Mouse (Mus musculus): ENCODE data around the gene Cdh22. TPM values are rescaled to one million over a fixed set of nuclear protein-coding genes. Genes with fewer than 3 reads are reported as not detected.

Gene Cdh22
- polyA plus RNA-seq, 1 experiment from 2014 or later, result 0.25 TPM

DNA sequence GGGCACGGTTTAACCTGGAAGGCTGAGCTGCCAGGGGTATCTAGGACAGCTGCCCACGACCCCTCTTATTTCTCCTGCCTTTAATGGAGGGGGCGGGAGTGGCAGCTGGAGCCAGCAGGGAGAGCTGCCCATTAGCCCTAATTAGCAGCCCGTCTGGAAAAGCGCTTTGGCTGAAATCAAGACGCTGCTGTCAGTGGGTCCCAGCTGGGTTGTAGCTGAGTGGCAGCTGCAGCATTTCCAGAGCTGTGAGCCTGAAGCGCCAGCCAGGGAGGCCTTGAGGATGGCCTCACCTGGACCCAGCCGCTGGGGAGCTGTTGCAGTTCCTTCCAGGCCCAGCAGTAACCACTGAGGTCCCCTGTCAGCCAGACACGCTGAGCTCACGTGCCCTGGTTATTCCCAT lies 138.3 kb downstream of the Cdh22 start:
- no peaks in the 10 kb centered on the region for H3K4me1 ChIP-seq (replicated peaks; ENCODE audit: control insufficient read depth, insufficient read depth, low read length)
- 36% methylated on average over 10 of the region's 10 CpGs for WGBS
- no peak for ATAC-seq
- no peak overlapping the region for H3K9ac ChIP-seq (ENCODE audit: low read depth, low read length)
- H3K9me3 ChIP-seq (ENCODE audit: control insufficient read depth), result no peaks in the 10 kb centered on the region
- H3K4me2 ChIP-seq (replicated peaks; ENCODE audit: low read depth), result no peak overlapping the region
- no peak overlapping the region for H3K27ac ChIP-seq (ENCODE audit: low read depth, low read length)
- H3K4me3 ChIP-seq (ENCODE audit: low read depth, low read length), result no peak overlapping the region
- no peaks in the 10 kb centered on the region for H3K36me3 ChIP-seq (ENCODE audit: control insufficient read depth, insufficient read depth)
- no peaks in the 10 kb centered on the region; the same call in 1 of the 2 replicates for H3K27me3 ChIP-seq (replicated peaks; ENCODE audit: control insufficient read depth, insufficient read depth, low read length)
- TF ChIP-seq CTCF (IDR thresholded peaks at IDR 0.05; ENCODE audit: low read depth), result no peak

GRCm38 (mm10) chr2:165092393-165092792 lies 142.3 kb downstream of the Cdh22 start:
- WGBS, result 78% methylated on average over 7 of the region's 7 CpGs
- H3K4me1 ChIP-seq (replicated peaks; ENCODE audit: control insufficient read depth, insufficient read depth, low read length), result no peaks in the 10 kb centered on the region
- no peak overlapping the region for H3K9ac ChIP-seq (ENCODE audit: low read depth, low read length)
- no peak overlapping the region for H3K27ac ChIP-seq (ENCODE audit: low read depth, low read length)
- no peak overlapping the region for H3K4me2 ChIP-seq (replicated peaks; ENCODE audit: low read depth)
- H3K27me3 ChIP-seq (replicated peaks; ENCODE audit: control insufficient read depth, insufficient read depth, low read length), result no peaks in the 10 kb centered on the region; the same call in 1 of the 2 replicates
- H3K9me3 ChIP-seq (ENCODE audit: control insufficient read depth), result no peaks in the 10 kb centered on the region
- H3K4me3 ChIP-seq (ENCODE audit: low read depth, low read length), result no peak overlapping the region
- ATAC-seq, result no peak
- H3K36me3 ChIP-seq (ENCODE audit: control insufficient read depth, insufficient read depth), result no peaks in the 10 kb centered on the region
- no peak for TF ChIP-seq CTCF (IDR thresholded peaks at IDR 0.05; ENCODE audit: low read depth)

DNA sequence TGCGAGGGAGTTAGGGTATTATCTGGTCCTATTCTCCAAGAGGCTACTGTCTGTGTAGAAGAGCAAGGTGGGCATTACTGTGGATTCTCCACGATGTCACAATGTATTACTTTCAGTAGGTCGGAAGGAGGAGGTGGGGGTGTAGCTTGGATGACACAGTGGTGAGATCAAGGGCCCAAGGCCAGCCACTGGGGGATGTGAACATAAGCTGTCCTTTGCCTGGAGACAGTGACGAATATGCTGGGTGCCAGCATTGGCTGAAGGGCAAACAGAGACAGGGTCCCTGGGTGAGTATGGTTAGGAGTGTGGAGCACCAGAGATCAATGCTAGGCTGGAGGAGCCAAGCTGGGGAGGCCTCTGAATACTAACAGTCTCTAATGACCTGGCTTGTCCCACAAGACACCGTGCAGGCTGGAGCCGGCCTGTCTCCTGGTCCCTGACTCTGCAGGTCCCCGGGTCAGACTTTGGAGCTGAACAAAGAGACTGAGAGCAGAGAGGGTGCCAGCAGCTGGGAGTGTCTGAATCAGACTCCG lies 143.2 kb downstream of the Cdh22 start:
- TF ChIP-seq CTCF (IDR thresholded peaks at IDR 0.05; ENCODE audit: low read depth), result no peak
- Histone ChIP-seq H3K9me3 (ENCODE audit: control insufficient read depth) (no peaks in the 10 kb centered on the region), H3K9ac (ENCODE audit: low read depth, low read length) (no peak overlapping the region), H3K27ac (ENCODE audit: low read depth, low read length) (no peak overlapping the region), H3K36me3 (ENCODE audit: control insufficient read depth, insufficient read depth) (no peaks in the 10 kb centered on the region), H3K4me1 (replicated peaks; ENCODE audit: control insufficient read depth, insufficient read depth, low read length) (no peaks in the 10 kb centered on the region), H3K4me2 (replicated peaks; ENCODE audit: low read depth) (no peak overlapping the region), H3K4me3 (ENCODE audit: low read depth, low read length) (no peak overlapping the region), H3K27me3 (replicated peaks; ENCODE audit: control insufficient read depth, insufficient read depth, low read length) (no peaks in the 10 kb centered on the region; the same call in 1 of the 2 replicates)
- 79% methylated on average over 8 of the region's 8 CpGs for WGBS
- no peak for ATAC-seq

- ATAC-seq, result no peak
- WGBS, result 78% methylated on average over 2 of the region's 2 CpGs
- Histone ChIP-seq H3K9me3 (ENCODE audit: control insufficient read depth) (no peaks in the 10 kb centered on the region), H3K36me3 (ENCODE audit: control insufficient read depth, insufficient read depth) (no peaks in the 10 kb centered on the region), H3K27ac (ENCODE audit: low read depth, low read length) (no peak within 1 kb of the TSS), H3K27me3 (replicated peaks; ENCODE audit: control insufficient read depth, insufficient read depth, low read length) (no peaks in the 10 kb centered on the region), H3K4me1 (replicated peaks; ENCODE audit: control insufficient read depth, insufficient read depth, low read length) (no peaks in the 10 kb centered on the region), H3K4me3 (ENCODE audit: low read depth, low read length) (no peak within 1 kb of the TSS), H3K9ac (ENCODE audit: low read depth, low read length) (no peak within 1 kb of the TSS), H3K4me2 (replicated peaks; ENCODE audit: low read depth) (no peak within 1 kb of the TSS)
- no peak for TF ChIP-seq CTCF (IDR thresholded peaks at IDR 0.05; ENCODE audit: low read depth)
Measured at GRCm38 (mm10) chr2:165090650-165091049, 144.0 kb downstream of the Cdh22 start, which contains the start of gene 1700025C18Rik. TSS of gene 1700025C18Rik (minus strand) at chr2:165090750.

DNA sequence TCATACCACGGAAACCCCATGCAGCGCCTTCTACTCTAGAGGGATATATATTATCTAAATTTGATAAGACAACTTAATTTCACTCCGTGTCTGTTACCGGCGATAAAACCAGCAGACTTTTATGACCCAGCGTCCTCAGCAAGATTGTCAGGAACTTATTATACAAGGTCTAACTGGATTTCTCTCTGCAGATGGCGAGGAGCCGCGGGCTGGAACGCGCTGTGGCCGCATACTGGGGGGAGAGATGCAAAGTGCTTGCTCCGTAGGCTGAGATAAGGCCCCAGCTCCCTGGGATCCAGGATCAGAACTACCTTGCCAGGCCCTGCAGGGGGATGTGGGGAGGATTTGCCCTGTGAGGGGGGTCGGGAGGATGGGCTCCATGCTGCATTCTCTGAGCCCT lies 145.2 kb downstream of the Cdh22 start:
- Histone ChIP-seq H3K27ac (ENCODE audit: low read depth, low read length) (no peak overlapping the region), H3K36me3 (ENCODE audit: control insufficient read depth, insufficient read depth) (no peaks in the 10 kb centered on the region), H3K9me3 (ENCODE audit: control insufficient read depth) (no peaks in the 10 kb centered on the region), H3K9ac (ENCODE audit: low read depth, low read length) (no peak overlapping the region), H3K4me1 (replicated peaks; ENCODE audit: control insufficient read depth, insufficient read depth, low read length) (no peaks in the 10 kb centered on the region), H3K27me3 (replicated peaks; ENCODE audit: control insufficient read depth, insufficient read depth, low read length) (no peaks in the 10 kb centered on the region), H3K4me3 (ENCODE audit: low read depth, low read length) (no peak overlapping the region), H3K4me2 (replicated peaks; ENCODE audit: low read depth) (no peak overlapping the region)
- WGBS, result 20% methylated on average over 14 of the region's 14 CpGs
- ATAC-seq, result no peak
- no peak for TF ChIP-seq CTCF (IDR thresholded peaks at IDR 0.05; ENCODE audit: low read depth)

- H3K27ac ChIP-seq (ENCODE audit: low read depth, low read length), result no peak overlapping the region
- no peaks in the 10 kb centered on the region for H3K9me3 ChIP-seq (ENCODE audit: control insufficient read depth)
- no peaks in the 10 kb centered on the region for H3K27me3 ChIP-seq (replicated peaks; ENCODE audit: control insufficient read depth, insufficient read depth, low read length)
- TF ChIP-seq CTCF (IDR thresholded peaks at IDR 0.05; ENCODE audit: low read depth), result no peak
- no peaks in the 10 kb centered on the region for H3K4me1 ChIP-seq (replicated peaks; ENCODE audit: control insufficient read depth, insufficient read depth, low read length)
- no peaks in the 10 kb centered on the region for H3K36me3 ChIP-seq (ENCODE audit: control insufficient read depth, insufficient read depth)
- 63% methylated on average over 4 of the region's 4 CpGs for whole genome bisulfite sequencing
- H3K4me3 ChIP-seq (ENCODE audit: low read depth, low read length), result no peak overlapping the region
- H3K4me2 ChIP-seq (replicated peaks; ENCODE audit: low read depth), result no peak overlapping the region
- ATAC-seq, result no peak
- no peak overlapping the region for H3K9ac ChIP-seq (ENCODE audit: low read depth, low read length)
Measured at GRCm38 (mm10) chr2:165086634-165087033, 148.0 kb downstream of the Cdh22 start.

- Histone ChIP-seq H3K4me3 (ENCODE audit: low read depth, low read length) (no peak overlapping the region), H3K36me3 (ENCODE audit: control insufficient read depth, insufficient read depth) (no peaks in the 10 kb centered on the region), H3K9me3 (ENCODE audit: control insufficient read depth) (no peaks in the 10 kb centered on the region), H3K4me1 (replicated peaks; ENCODE audit: control insufficient read depth, insufficient read depth, low read length) (no peaks in the 10 kb centered on the region), H3K4me2 (replicated peaks; ENCODE audit: low read depth) (no peak overlapping the region), H3K27ac (ENCODE audit: low read depth, low read length) (no peak overlapping the region), H3K27me3 (replicated peaks; ENCODE audit: control insufficient read depth, insufficient read depth, low read length) (peaks cover 30% of the 10 kb centered on the region), H3K9ac (ENCODE audit: low read depth, low read length) (no peak overlapping the region)
- ATAC-seq, result no peak
- no peak for TF ChIP-seq CTCF (IDR thresholded peaks at IDR 0.05; ENCODE audit: low read depth)
- 33% methylated on average over 7 of the region's 7 CpGs for WGBS
Measured at GRCm38 (mm10) chr2:165081257-165081656, 153.4 kb downstream of the Cdh22 start.

All from intestine, postnatal 0 days (tissue).